Mouse (Mus musculus): ENCODE measurements around the gene Tbpl2. TPM values are rescaled to one million over a fixed set of nuclear protein-coding genes. Genes with fewer than 3 reads are reported as not detected.

Tbpl2 gene
- polyA plus RNA-seq, 1 experiment from 2014 or later: not detected

DNA sequence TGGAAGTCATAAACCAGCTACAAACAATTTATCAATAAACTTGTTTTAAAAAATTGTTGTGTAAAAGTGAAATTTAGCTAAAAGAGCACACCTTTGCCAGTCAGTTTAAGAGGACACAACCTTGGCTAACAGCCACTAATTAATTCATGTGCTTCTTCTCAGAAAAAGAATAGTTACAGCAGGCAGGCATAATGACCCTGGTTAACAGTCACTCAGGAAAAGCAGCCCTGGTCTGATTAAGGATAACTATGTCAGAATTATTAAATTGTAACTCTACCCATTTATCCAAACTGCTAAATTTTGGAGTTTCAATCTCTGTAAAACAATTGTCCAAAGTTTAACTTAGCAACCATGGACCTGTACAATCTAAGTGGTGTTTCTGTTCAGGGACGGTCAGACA, 55.9 kb downstream of the Tbpl2 start:
- Histone ChIP-seq H3K4me3 (no peak overlapping the region), H3K27me3 (replicated peaks) (no peaks in the 10 kb centered on the region), H3K27ac (ENCODE audit: poor library complexity, severe bottlenecking) (no peak overlapping the region), H3K4me1 (replicated peaks) (no peaks in the 10 kb centered on the region), H3K9me3 (replicated peaks) (no peaks in the 10 kb centered on the region), H3K36me3 (no peaks in the 10 kb centered on the region), H3K9ac (no peak overlapping the region), H3K4me2 (no peak overlapping the region)
- WGBS: 88% methylated on average over 1 of the region's 1 CpGs
- ATAC-seq (ENCODE audit: insufficient number of reproducible peaks, low FRiP score): no peak

Other genes starting within 250 kb of the Tbpl2 start
- 4.8 and 5.0 TPM in 2 replicates for gene Hnmt, start 47.2 kb downstream of the Tbpl2 start, polyA plus RNA-seq (2016; fragmentation: Nextera tagmentation; extraction: Ambion mirVana)
- not detected in 2 replicates for gene Il1f8, start 56.6 kb upstream of the Tbpl2 start, polyA plus RNA-seq (2016; fragmentation: Nextera tagmentation; extraction: Ambion mirVana)
- not detected in 2 replicates for gene Il1f9, start 89.9 kb upstream of the Tbpl2 start, polyA plus RNA-seq (2016; fragmentation: Nextera tagmentation; extraction: Ambion mirVana)
- gene Il1f6, start 118.8 kb upstream of the Tbpl2 start, polyA plus RNA-seq (2016; fragmentation: Nextera tagmentation; extraction: Ambion mirVana): not detected in 2 replicates
- not detected in 2 replicates for gene Il1f5, start 180.4 kb upstream of the Tbpl2 start, polyA plus RNA-seq (2016; fragmentation: Nextera tagmentation; extraction: Ambion mirVana)
- gene Il1f10, start 194.6 kb upstream of the Tbpl2 start, polyA plus RNA-seq (2016; fragmentation: Nextera tagmentation; extraction: Ambion mirVana): not detected in 2 replicates
- gene Il1rn, start 240.3 kb upstream of the Tbpl2 start, polyA plus RNA-seq (2016; fragmentation: Nextera tagmentation; extraction: Ambion mirVana): 0.08 TPM in 1 of 2 replicates, not detected in the other

All from heart, embryonic 12.5 days (tissue).